Mouse (Mus musculus) gastrocnemius, adult 18-20 months (tissue): ENCODE results near the gene Zcchc24. TPM values are rescaled to one million over a fixed set of nuclear protein-coding genes. Genes with fewer than 3 reads are reported as not detected.

Experiments
- DNase-seq: peaks from one replicate; pipeline ENCODE4 v3.0.0; 2021; ENCODE audit warnings: low spot score
- total RNA-seq, 2 experiments: library from RNA; stranded (reverse); gene quantifications; 2 replicates each; pipeline ENCODE4 v1.2.3; 2021

Zcchc24 gene
- total RNA-seq, 2 experiments from 2014 or later: 53.7 to 60.4 TPM

DNA sequence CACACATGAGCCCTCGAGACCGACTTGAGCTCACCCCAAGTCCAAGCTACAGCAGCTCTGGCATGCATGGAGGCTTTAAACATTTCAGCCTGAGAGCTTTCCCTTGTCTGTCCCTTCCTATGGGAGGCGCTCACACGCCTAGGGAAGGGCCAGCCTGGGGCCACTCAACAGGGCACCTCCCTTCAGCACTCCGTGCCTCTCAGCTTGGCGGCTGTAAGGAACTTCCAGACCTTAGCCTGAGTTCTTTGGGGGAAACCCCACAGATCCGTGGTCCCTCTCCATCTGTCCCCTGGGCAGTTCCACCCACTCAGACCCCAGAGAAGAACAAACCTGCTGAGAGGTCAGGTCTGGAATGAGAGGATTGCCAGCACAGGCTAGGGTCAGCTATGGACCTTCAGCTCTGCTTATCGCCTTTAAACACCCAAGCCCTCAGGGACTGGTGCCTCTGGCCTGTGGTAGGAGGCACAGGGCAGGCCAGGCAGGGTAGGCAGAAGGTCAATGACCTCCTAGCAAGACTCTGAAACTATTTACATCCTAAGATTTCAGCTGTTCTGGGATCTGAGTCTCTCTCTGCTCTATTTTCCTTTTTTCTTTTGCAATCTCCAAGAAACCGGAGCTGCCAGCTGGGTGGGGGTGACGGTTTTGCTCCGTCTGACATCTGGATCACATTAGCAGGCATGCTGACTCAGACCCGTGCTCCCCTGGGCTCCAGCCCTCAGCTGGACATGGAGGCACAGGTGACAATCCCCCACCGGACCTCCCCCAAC, 19.5 kb downstream of the Zcchc24 start:
- DNase-seq: peak; percentile 81

DNA sequence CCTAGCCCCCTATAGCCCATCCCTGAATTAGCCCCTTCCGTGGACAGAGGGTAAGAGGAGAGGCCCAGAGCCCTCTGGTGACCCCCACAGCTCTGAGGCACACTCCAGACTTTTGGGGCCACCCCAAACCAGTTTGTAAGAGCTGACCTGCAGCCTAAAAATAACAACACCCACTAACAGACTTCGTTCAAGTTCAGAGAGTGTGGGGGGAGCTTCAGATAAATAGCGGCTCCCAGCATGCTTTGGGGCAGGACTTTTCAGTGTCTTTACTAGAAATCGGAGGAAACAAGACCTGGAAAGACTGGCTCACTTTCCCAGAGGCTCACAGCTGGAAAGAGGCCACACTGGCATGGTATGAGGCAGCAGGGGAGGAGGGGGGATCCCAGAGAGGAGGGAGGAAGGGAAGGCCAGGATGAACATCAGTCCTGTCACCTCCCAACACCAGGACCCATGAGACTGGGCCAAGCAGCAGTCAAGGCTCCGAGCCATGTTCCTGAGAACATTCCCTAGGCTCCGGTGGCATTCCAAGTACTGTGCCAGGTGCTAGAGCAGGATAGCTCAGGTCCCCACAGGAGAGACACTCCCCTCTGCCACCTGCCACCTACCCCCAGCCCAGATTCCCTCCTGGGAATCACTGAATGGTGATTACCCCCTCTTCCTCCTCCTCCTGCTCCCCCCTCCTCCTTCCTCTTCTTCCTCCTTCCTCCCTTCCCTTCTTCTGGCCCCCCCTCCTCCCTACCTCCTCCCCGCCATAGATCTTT, 20.7 kb downstream of the Zcchc24 start:
- no peak for DNase-seq

DNA sequence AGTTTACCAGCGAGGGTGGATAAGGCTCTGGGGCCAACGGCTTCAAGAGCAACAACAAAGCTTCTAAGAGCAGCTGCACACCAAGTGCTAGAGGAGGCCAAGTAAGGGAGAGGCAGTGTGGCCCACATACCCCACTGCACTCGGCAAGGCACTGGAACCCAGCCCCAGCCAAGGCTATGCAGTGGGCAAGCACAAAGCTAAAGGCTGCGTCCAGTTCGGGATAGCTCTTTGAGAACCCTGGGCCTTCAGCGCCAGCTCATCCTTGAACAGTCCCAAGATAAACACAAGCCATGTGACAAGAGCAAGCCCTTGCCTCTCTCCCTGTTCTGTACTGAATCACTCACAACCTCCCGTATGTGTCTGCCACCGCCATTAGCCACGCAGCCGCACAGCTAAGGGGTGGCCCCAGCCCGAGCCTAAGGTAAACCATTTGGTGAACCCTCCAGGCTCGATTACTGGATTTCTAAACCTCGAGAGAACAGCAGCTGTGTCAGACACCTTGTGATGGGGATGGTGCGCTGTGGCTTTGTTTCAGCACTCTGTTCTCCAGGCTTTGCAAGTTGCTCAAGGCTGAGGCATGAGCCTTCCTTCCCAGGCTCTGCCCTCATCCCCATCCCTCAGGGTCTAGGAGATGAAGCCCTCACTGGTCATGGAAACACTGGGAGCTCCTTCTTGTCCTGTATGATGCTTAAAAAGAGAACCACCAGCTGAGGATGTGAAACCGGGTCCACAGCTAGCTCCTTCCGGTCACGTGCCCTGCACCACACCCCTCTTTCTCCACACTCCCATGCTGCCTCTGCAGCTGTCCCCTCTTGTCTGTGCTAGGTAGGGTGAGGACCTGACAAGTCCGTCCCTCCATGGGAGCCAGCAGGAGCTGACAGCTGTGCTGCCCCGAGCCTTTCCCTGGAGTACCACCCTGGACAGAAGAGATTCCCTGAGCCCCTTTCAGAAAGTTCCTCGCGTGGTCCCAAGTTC, 21.6 kb downstream of the Zcchc24 start:
- DNase-seq: peak; percentile 44

DNA sequence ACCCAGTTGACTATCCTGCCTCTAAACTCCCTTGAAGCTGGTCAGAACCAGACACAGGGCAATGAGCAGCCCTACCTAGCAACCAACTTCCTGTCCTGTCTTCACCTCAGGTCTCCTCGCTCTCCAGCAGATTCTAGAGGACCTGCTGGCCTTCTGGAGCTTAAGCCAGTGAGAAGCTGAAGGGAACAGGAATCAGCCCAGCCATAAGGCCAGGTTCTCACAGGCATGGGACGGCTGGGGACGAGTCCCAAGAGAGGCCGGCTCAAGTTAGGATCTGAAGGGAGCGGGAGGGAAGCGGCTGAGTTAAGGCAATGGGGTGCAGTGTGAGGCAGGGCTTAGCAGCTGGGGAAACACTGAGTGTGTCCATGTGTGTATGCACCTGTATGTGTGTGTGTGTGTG, 22.5 kb downstream of the Zcchc24 start:
- DNase-seq: no peak

DNA sequence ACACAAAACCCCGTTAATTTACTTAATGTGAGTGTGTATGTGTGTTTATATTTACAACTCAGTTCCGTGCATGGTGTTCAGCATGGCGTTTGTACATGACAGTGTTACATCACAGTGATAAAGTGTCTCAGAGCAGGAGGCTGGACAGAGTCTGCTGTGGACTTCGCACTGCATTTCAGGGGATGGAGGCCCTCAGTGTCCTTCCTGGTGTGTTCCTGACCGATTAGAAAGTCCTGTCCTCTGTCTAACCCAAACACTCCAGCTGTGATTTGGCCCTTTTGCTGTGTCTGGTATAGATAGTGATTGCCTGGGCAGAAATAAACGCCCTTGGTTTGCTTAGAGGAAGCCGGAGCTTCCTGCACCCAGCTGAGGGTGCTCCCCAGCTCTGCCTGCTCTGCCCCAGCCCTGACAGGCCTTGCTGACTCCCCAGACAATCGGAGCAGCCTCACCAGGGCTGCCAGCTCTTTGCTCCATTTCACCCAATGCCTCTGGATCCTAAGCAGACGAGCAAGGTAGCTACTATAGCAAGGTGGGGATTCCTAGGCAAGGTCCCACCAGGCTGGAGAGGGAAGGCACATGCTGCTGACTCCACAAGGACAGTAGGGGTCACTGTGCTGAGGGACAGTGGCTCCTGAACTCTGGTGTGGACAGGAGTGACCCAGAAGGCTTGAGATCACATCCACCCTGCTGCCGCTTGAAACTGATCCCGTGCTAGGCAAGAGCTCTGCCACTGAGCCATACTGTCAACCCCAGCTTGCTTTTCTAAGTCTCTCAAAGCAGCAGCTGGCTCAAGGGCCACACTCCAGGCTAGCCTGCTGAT, 23.3 kb downstream of the Zcchc24 start:
- no peak for DNase-seq

DNA sequence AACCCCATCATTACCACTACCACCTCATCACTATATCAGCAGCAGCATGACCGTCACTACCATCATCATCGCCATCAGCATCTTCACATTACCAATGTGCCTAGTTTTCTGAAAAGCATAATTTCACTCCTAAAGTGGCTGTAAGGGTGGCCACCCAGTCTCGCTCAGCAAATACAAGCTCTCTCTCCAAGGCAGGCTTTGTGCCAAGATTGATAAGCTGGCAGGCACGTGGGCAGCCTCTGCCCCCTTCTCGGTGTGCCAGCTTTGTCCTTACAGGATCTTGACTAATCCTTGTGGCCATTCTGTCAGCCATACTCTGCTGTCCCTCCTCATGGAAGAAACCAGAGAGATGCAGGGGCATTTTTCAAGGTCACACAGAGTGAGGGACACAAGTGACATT, 25.9 kb downstream of the Zcchc24 start:
- no peak for DNase-seq

DNA sequence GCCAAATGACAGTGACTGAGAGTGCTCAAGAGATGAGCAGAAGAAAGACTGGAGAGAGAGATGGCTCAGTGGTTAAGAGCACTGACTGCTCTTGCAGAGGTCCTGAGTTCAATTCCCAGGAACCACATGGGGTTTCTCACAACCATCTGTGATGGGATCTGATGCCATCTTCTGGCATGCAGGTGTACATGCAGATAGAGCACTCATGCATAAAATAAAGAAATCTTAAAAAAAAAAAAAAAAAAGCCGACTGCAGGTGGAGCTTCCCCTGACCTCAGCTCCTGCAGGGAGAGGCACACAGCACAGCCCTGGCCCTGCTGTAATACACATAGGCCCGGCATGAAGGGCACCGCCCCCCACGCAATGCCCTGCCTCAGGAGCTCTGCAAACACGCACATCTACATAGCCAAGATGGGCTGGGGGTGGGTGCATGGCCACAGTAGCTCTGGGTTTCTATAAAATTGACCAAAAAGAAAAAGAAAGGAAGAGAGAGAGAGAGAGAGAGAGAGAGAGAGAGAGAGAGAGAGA, 26.9 kb downstream of the Zcchc24 start:
- DNase-seq: no peak

DNA sequence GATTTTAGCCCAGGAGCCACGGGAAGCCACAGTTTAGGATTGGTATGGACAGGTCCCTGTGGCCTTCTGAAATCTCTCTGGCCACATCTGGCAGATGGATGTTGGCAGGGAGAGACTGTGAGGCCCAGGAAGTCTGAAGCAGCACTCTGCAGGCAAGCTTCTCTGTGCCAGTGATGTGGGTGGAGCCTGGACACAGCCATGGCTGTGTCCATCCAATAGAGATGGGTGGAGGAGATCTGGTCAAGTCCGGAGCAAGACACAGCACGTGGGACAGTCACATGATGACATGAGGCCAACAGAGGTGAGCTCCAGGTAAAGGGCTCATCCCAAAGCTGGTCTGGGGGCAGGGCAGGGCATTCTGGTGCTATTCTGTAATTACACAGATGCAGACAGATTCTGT, 27.6 kb downstream of the Zcchc24 start:
- DNase-seq: no peak

DNA sequence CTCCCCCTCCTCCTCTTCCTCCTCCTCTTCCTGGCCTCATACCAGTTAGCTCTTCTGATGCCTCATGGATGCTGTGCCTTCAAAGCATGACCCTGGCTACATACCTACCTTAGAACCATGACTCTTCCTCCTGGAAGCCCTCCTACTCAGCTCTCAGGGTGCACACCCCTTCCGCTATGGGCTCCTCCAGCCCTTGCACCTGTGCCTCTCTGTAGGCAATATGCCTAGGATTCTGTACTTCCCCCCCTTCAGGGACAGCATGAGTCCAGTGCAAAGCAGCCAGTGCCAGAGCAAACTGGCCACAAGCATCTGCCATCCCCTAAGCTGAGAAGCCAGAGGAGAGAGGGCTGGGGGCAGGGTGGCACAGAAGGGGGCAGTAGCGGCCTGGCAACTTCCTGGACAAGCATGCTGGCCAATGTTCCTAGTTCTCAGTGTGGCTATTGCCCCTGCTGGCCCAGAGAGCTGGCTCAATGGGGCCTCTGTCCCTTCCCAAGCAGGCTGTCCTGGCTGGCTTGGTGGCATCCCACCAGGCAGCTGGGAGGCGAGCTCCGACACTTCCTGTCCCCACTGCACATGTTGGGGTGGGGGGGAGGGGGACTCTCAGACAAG, 28.8 kb downstream of the Zcchc24 start:
- peak; percentile 45 for DNase-seq

DNA sequence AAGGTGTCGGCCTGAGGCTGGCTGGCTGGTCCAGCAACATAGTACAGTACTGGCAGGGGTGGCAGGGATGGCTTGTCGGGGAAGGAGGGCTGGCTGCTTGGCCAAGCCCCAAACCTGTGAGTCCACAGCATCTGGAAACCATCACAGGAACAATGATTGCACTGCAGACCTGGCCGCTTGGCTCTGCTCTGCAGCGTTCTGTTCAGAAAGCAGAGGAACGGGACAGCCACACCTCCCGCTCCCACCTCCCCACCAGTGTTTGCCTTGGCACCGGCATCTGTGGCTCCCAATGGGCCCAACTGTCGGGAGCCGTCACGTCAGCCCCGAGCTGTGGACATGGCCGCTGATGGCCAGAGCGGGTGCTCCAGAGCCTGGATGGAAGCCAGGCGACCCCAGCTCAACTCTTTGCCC, 30.2 kb downstream of the Zcchc24 start:
- peak; percentile 54 for DNase-seq

DNA sequence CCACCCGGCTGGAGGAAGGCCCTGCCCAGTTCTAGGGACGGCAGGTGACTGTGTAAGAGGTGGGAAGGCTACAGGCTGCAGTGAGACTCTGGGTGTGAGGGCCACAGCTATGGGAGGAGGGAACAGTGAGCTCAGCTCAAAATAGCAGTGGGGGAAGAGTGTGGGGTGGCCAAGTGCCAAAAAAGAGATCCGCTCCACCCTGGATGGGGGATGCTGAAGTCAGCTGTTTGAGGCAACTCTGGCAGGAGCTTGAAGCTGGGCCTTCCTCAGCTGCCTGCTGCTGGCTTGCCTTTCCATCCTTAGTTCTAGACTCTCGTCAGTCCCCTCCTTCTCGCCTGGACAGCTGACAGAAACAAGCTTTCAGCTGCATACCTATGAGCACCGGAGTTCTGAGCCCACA, 32.2 kb downstream of the Zcchc24 start:
- peak; percentile 93 for DNase-seq

DNA sequence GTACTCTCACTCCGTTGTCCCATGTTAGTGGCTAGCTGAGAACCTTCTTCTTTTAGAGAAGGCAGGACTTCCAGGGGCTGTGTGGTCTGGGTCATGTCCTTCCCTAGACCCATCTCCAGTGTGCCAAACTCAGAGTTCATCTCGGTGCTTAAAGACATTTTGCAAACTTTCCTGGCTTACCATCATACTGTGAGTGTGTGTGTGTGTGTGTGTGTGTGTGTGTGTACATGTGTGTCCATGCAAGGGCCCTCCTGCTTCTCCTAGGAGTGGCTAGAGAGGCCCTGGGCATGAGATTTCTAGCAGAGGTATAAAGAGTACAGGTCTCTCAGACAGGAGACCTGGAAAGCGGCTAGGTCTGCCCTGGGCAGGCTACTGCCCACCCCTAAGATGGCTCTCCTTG, 32.7 kb downstream of the Zcchc24 start:
- DNase-seq: no peak

DNA sequence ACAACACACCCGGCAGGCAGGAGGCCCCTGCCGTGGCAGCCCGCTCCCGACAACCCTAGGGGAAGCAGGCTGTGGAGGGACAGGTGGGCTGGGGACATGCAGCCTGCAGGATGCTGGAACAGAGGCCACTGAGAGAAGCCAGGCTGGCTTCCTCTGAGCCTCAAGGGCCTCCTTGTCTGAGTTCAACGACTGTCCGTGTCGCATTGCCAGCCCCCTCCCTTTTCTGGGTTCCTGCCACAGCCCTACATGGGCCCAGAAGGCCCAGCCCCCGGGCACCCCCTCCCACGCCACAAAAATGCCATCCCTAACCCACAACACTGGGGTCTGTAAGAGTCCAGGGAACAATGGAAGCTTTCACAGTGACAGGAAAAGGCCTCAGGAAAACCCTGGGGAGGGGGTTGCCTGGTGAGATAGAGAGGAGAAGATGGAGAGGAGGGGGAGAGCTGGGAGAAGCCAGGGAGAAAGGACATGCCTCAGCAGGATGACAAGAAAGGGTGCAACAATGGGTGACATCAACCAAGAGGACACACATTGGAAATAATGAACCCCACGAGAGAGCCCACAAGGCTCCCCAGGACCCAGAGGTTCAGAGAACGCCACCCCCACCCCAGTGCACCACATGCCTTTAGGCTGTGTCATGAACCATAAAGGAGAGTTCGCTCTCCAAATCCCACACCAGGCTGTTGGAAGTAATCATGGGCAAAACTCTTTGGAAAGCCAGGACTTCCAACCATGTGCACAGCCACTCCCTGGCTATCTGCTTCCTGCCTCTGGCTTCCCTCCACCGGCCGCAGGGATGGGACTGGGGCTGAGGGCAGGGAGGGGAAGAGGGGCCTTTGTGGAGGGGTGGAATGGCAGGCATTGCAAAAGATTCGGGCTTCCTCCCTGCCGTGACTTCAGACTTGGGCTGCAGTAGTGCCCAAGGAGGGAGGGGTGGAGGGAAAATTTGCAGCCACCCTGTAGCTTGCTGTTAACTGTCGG, 33.8 kb downstream of the Zcchc24 start:
- DNase-seq: peak; percentile 57

DNA sequence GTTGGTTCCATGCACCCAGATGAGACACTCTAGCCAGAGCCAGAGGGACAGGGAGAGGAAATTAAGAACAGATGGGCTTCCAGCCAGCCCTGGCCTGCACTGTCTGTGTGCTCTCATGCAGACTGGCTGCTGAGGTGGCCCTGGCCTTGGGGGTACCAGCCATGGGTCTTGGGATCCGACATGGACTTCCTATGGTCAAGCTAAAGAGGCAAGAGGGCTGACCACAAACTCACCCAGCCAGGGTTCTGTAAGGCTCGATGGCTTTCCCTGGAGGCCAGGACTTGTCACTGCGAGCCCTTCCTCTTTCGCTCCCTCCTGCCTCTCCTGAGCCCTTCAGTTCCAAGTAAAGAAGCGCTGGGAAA, 41.7 kb downstream of the Zcchc24 start:
- DNase-seq: peak; percentile 69

DNA sequence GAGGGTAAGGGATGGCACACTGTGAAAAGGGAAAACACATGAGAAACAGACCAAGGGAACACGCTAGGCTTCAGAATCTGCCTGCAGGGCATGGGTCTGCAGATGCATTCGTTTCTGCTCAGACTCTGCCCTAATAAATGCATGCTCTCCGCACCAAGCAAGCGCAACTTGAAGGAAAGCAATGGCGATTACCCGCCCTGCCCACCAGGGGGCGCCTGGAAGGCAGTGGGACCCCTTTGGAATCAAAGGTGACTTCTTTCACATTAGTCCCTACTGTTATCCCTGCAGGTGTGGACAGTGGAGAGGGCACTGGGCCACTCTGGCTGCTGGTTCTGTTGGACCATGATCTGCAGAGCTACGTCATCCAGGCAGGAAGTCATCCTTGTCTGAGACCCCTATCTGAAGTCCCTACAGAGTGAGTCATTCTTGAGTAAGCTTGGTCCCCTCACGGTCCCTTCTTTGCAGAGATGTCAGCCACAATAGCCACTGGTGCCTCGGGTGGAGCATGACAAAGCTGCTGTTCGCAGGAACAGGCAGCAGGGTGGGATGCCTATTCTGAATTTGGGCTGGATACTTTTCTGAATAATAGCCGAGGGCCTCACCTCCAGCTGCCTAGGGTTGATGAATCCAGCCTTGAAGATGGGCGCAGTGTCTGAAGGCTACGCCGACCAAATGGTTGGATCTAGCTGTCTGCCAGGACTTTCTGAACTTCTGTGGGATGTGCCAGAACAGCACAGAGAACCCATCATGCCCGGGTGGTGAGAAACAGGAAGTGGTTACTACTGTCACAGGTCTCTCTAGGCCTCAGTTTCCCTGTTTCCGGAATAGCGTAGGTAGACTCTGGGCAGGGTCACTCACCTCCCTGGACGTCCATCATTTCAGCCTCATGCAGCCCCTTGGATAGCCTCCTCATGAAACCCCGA, 42.4 kb downstream of the Zcchc24 start:
- peak; percentile 64 for DNase-seq

DNA sequence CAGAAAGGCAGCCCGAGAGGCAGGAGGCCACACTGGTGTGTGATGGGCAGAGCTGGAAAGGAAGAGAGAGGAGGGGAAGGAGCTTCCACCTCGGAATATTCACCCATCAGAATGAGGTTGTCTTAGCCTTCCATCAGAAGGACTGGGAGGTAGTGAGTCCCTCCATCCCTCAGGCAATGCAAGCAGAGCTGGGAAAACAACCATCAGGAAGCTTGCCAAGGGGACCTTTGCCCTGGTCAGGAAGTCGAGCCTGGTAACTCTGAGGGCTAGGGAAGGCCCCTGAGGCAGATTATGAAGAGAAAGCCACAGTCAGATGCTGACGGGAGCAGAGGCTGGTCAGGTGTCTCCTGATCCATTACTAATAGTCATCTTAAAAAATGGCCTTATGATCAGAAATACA, 43.1 kb downstream of the Zcchc24 start:
- DNase-seq: no peak

DNA sequence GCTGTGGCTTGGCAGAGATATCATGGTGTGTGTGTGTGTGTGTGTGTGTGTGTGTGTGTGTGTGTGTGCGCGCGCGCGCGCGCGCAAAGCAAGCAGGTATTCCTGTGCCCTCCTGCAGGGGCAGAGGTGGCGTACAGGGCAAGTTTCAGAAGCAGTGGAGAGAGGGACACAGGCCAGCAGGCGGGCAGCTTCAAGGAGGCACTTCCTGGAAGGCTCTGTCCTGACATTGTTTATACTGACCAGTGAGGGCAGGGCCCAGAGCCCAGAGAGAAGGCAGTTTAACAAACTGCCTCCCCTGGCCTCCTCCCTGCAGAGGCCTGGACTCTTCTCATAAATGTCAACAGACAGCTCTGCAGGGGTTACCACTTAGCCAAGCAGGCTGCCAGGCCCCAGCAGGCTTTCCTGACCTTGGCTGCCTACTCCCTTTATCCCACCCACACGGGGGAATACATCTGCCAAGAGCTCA, 43.8 kb downstream of the Zcchc24 start:
- no peak for DNase-seq
